Mouse (Mus musculus) bone marrow, adult 2 months (tissue): ENCODE results near the gene Alx3.

Experiments used
- CTCF ChIP-seq: fragments of 200-500 bp; IDR thresholded peaks from 2 replicates; pipeline ENCODE4 v1.5.1; 2011; ENCODE audit warnings: low read length, control low read depth; ENCODE audit not compliant: control insufficient read depth, insufficient read depth
- POLR2A ChIP-seq: fragments of 200-500 bp; IDR thresholded peaks from 2 replicates; pipeline ENCODE4 v1.6.1; 2011; ENCODE audit warnings: low read depth, mild to moderate bottlenecking, control low read depth, low read length, borderline replicate concordance; ENCODE audit not compliant: control insufficient read depth

GRCm38 (mm10) chr3:107654861-107655260 is 60.0 kb downstream of the Alx3 start:
- no peak for TF ChIP-seq POLR2A
- TF ChIP-seq CTCF = no peak
